Mouse (Mus musculus): ENCODE results near the gene Hey2. TPM values are rescaled to one million over a fixed set of nuclear protein-coding genes. Genes with fewer than 3 reads are reported as not detected.

Hey2 gene
- polyA plus RNA-seq, 1 experiment from 2014 or later = 29.9 TPM

GRCm38 (mm10) chr10:30840824-30841223, 1.8 kb downstream of the Hey2 start:
- Histone ChIP-seq H3K9ac (ENCODE audit: low read depth, low read length) (peak overlapping the region; percentile 12), H3K27me3 (ENCODE audit: control insufficient read depth, insufficient read depth, low read length) (no peaks in the 10 kb centered on the region; the same call in 1 of the 2 replicates), H3K27ac (ENCODE audit: low read depth, low read length) (0 out of 2 replicates have a peak overlapping the region, but pooled peaks have one; percentile 3), H3K36me3 (ENCODE audit: control insufficient read depth, insufficient read depth, low read length) (peaks cover 3% of the 10 kb centered on the region; the same call in 1 of the 2 replicates), H3K4me2 (peak overlapping the region; percentile 66), H3K4me3 (ENCODE audit: low read depth, low read length) (peak overlapping the region; percentile 74), H3K4me1 (ENCODE audit: control insufficient read depth, insufficient read depth, low read length) (peaks cover 6% of the 10 kb centered on the region; the same call in 1 of the 2 replicates), H3K9me3 (replicated peaks; ENCODE audit: control insufficient read depth, low read length) (no peaks in the 10 kb centered on the region)
- ATAC-seq (replicated peaks; ENCODE audit: insufficient number of reproducible peaks, low FRiP score, low TSS enrichment) = no peak
- WGBS (ENCODE audit: insufficient replicate concordance) = 56% methylated on average over 5 of the region's 5 CpGs

- ATAC-seq (replicated peaks; ENCODE audit: insufficient number of reproducible peaks, low FRiP score, low TSS enrichment) = no peak
- no peaks in the 10 kb centered on the region; the same call in 1 of the 2 replicates for H3K4me1 ChIP-seq (ENCODE audit: control insufficient read depth, insufficient read depth, low read length)
- H3K9me3 ChIP-seq (replicated peaks; ENCODE audit: control insufficient read depth, low read length) = no peaks in the 10 kb centered on the region
- H3K27me3 ChIP-seq (ENCODE audit: control insufficient read depth, insufficient read depth, low read length) = no peaks in the 10 kb centered on the region
- H3K4me3 ChIP-seq (ENCODE audit: low read depth, low read length) = 0 out of 2 replicates have a peak overlapping the region, but pooled peaks have one; percentile 10
- H3K27ac ChIP-seq (ENCODE audit: low read depth, low read length) = 0 out of 2 replicates have a peak overlapping the region, but pooled peaks have one; percentile 54
- peak overlapping the region; percentile 38 for H3K4me2 ChIP-seq
- peaks cover 10% of the 10 kb centered on the region for H3K36me3 ChIP-seq (ENCODE audit: control insufficient read depth, insufficient read depth, low read length)
- H3K9ac ChIP-seq (ENCODE audit: low read depth, low read length) = no peak overlapping the region
- 9% methylated on average over 1 of the region's 1 CpGs for WGBS (ENCODE audit: insufficient replicate concordance)
Observed at GRCm38 (mm10) chr10:30838188-30838587, 4.4 kb downstream of the Hey2 start.

GRCm38 (mm10) chr10:30825049-30825448, 17.6 kb downstream of the Hey2 start:
- 11% methylated on average over 1 of the region's 1 CpGs for WGBS (ENCODE audit: insufficient replicate concordance)
- H3K9me3 ChIP-seq (replicated peaks; ENCODE audit: control insufficient read depth, low read length) = no peaks in the 10 kb centered on the region
- H3K27ac ChIP-seq (ENCODE audit: low read depth, low read length) = no peak overlapping the region
- no peaks in the 10 kb centered on the region for H3K27me3 ChIP-seq (ENCODE audit: control insufficient read depth, insufficient read depth, low read length)
- no peak overlapping the region for H3K4me3 ChIP-seq (ENCODE audit: low read depth, low read length)
- no peaks in the 10 kb centered on the region for H3K36me3 ChIP-seq (ENCODE audit: control insufficient read depth, insufficient read depth, low read length)
- H3K4me1 ChIP-seq (ENCODE audit: control insufficient read depth, insufficient read depth, low read length) = no peaks in the 10 kb centered on the region
- no peak overlapping the region for H3K4me2 ChIP-seq
- no peak for ATAC-seq (replicated peaks; ENCODE audit: insufficient number of reproducible peaks, low FRiP score, low TSS enrichment)
- no peak overlapping the region for H3K9ac ChIP-seq (ENCODE audit: low read depth, low read length)

- Histone ChIP-seq H3K4me2 (peak overlapping the region; percentile 57), H3K9ac (ENCODE audit: low read depth, low read length) (0 out of 2 replicates have a peak overlapping the region, but pooled peaks have one; percentile 4), H3K4me1 (ENCODE audit: control insufficient read depth, insufficient read depth, low read length) (no peaks in the 10 kb centered on the region), H3K36me3 (ENCODE audit: control insufficient read depth, insufficient read depth, low read length) (no peaks in the 10 kb centered on the region), H3K27me3 (ENCODE audit: control insufficient read depth, insufficient read depth, low read length) (no peaks in the 10 kb centered on the region), H3K4me3 (ENCODE audit: low read depth, low read length) (peak overlapping the region; percentile 39), H3K9me3 (replicated peaks; ENCODE audit: control insufficient read depth, low read length) (no peaks in the 10 kb centered on the region), H3K27ac (ENCODE audit: low read depth, low read length) (no peak overlapping the region)
- 13% methylated on average over 11 of the region's 11 CpGs for WGBS (ENCODE audit: insufficient replicate concordance)
- peak; percentile 82 for ATAC-seq (replicated peaks; ENCODE audit: insufficient number of reproducible peaks, low FRiP score, low TSS enrichment)
Observed at GRCm38 (mm10) chr10:30810967-30811293, 31.7 kb downstream of the Hey2 start.

GRCm38 (mm10) chr10:30810247-30810966, 32.2 kb downstream of the Hey2 start:
- ATAC-seq (replicated peaks; ENCODE audit: insufficient number of reproducible peaks, low FRiP score, low TSS enrichment) = 0 out of 2 replicates have a peak, but pooled peaks have one; percentile 18
- Histone ChIP-seq H3K4me1 (ENCODE audit: control insufficient read depth, insufficient read depth, low read length) (no peaks in the 10 kb centered on the region), H3K9ac (ENCODE audit: low read depth, low read length) (0 out of 2 replicates have a peak overlapping the region, but pooled peaks have one; percentile 4), H3K27me3 (ENCODE audit: control insufficient read depth, insufficient read depth, low read length) (no peaks in the 10 kb centered on the region), H3K27ac (ENCODE audit: low read depth, low read length) (no peak overlapping the region), H3K4me3 (ENCODE audit: low read depth, low read length) (peak overlapping the region; percentile 39), H3K4me2 (peak overlapping the region; percentile 57), H3K36me3 (ENCODE audit: control insufficient read depth, insufficient read depth, low read length) (no peaks in the 10 kb centered on the region), H3K9me3 (replicated peaks; ENCODE audit: control insufficient read depth, low read length) (no peaks in the 10 kb centered on the region)
- 45% methylated on average over 9 of the region's 9 CpGs for WGBS (ENCODE audit: insufficient replicate concordance)

- Histone ChIP-seq H3K36me3 (ENCODE audit: control insufficient read depth, insufficient read depth, low read length) (no peaks in the 10 kb centered on the region), H3K4me2 (peak overlapping the region; percentile 76), H3K27ac (ENCODE audit: low read depth, low read length) (peak overlapping the region; percentile 94), H3K9me3 (replicated peaks; ENCODE audit: control insufficient read depth, low read length) (no peaks in the 10 kb centered on the region), H3K27me3 (ENCODE audit: control insufficient read depth, insufficient read depth, low read length) (no peaks in the 10 kb centered on the region), H3K4me3 (ENCODE audit: low read depth, low read length) (peak overlapping the region; percentile 85), H3K4me1 (ENCODE audit: control insufficient read depth, insufficient read depth, low read length) (peaks cover 2% of the 10 kb centered on the region; the same call in 1 of the 2 replicates), H3K9ac (ENCODE audit: low read depth, low read length) (peak overlapping the region; percentile 86)
- ATAC-seq (replicated peaks; ENCODE audit: insufficient number of reproducible peaks, low FRiP score, low TSS enrichment) = no peak
- 39% methylated on average over 7 of the region's 7 CpGs for WGBS (ENCODE audit: insufficient replicate concordance)
Observed at GRCm38 (mm10) chr10:30803587-30804253, 38.9 kb downstream of the Hey2 start.

GRCm38 (mm10) chr10:30802681-30803586, 39.7 kb downstream of the Hey2 start, which contains the start of gene Ncoa7:
Gene Ncoa7, minus strand, starts transcription at chr10:30803326.
- Histone ChIP-seq H3K4me1 (ENCODE audit: control insufficient read depth, insufficient read depth, low read length) (peaks cover 2% of the 10 kb centered on the region; the same call in 1 of the 2 replicates), H3K9ac (ENCODE audit: low read depth, low read length) (peak within 1 kb of the TSS; percentile 86), H3K4me3 (ENCODE audit: low read depth, low read length) (peak within 1 kb of the TSS; percentile 85), H3K9me3 (replicated peaks; ENCODE audit: control insufficient read depth, low read length) (no peaks in the 10 kb centered on the region), H3K36me3 (ENCODE audit: control insufficient read depth, insufficient read depth, low read length) (no peaks in the 10 kb centered on the region), H3K27me3 (ENCODE audit: control insufficient read depth, insufficient read depth, low read length) (no peaks in the 10 kb centered on the region), H3K27ac (ENCODE audit: low read depth, low read length) (peak within 1 kb of the TSS; percentile 94), H3K4me2 (peak within 1 kb of the TSS; percentile 76)
- peak; percentile 87 for ATAC-seq (replicated peaks; ENCODE audit: insufficient number of reproducible peaks, low FRiP score, low TSS enrichment)
- WGBS (ENCODE audit: insufficient replicate concordance) = under 1% methylated on average over 65 of the region's 89 CpGs

- H3K27me3 ChIP-seq (ENCODE audit: control insufficient read depth, insufficient read depth, low read length) = no peaks in the 10 kb centered on the region
- H3K4me2 ChIP-seq = peak overlapping the region; percentile 76
- no peaks in the 10 kb centered on the region for H3K36me3 ChIP-seq (ENCODE audit: control insufficient read depth, insufficient read depth, low read length)
- no peaks in the 10 kb centered on the region for H3K9me3 ChIP-seq (replicated peaks; ENCODE audit: control insufficient read depth, low read length)
- peak overlapping the region; percentile 85 for H3K4me3 ChIP-seq (ENCODE audit: low read depth, low read length)
- peak overlapping the region; percentile 94 for H3K27ac ChIP-seq (ENCODE audit: low read depth, low read length)
- H3K9ac ChIP-seq (ENCODE audit: low read depth, low read length) = peak overlapping the region; percentile 86
- peaks cover 2% of the 10 kb centered on the region; the same call in 1 of the 2 replicates for H3K4me1 ChIP-seq (ENCODE audit: control insufficient read depth, insufficient read depth, low read length)
- 7% methylated on average over 8 of the region's 8 CpGs for WGBS (ENCODE audit: insufficient replicate concordance)
- ATAC-seq (replicated peaks; ENCODE audit: insufficient number of reproducible peaks, low FRiP score, low TSS enrichment) = no peak; the same call in 1 of the 2 replicates
Observed at GRCm38 (mm10) chr10:30802033-30802432, 40.6 kb downstream of the Hey2 start.

Data from heart, embryonic 11.5 days (tissue).